Comparison of ENCODE assay signal across 11 mouse cellular contexts in the genomic region with DNA sequence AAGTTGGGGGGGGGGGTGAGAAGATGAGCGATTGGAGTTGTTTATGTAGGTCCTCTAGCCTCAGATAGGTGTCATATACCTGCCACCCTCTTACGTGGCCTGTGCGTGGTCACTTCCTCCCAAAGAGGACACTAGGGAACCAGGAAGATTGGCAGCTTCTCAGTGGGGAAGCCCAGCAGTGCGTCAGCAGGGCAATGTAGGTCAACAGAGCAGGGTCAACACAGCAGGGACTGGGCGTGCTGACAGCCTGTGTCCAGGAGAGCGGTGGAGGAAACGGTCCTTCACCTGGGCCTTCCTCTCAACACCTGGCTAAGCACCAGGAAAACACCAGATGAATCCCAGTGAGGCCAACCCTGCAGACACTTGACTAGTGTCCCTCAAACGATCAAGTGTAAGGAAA.
DNase-seq lines count a peak whose midpoint lies in the region; ATAC-seq lines count a peak whose summit lies in the region.
"Had no signal": no experiment of that assay in that cellular context is flagged by ENCODE, and none has a peak within 500 bp of the region (broad histone marks: within the 10 kb centered on the region; RNA-seq: fewer than 3 reads in every experiment).

No protein-coding gene starts in this region.

- no peaks in the 10 kb centered on the region for H3K9me3 ChIP-seq in limb, embryonic 11.5 days (ENCODE audit: control insufficient read depth, low read length)
- no peaks in the 10 kb centered on the region for H3K9me3 ChIP-seq in forebrain, embryonic 11.5 days (ENCODE audit: control insufficient read depth, low read length)
- H3K9me3 ChIP-seq in forebrain, embryonic 16.5 days (ENCODE audit: control insufficient read depth, low read length) = no peaks in the 10 kb centered on the region
- H3K9me3 ChIP-seq: hindbrain, embryonic 10.5 days had no signal

- H3K36me3 ChIP-seq in limb, embryonic 11.5 days (ENCODE audit: control insufficient read depth, insufficient read depth, low read length) = no peaks in the 10 kb centered on the region
- H3K36me3 ChIP-seq in forebrain, embryonic 11.5 days (ENCODE audit: control insufficient read depth, insufficient read depth, low read length) = no peaks in the 10 kb centered on the region
- H3K36me3 ChIP-seq in forebrain, embryonic 16.5 days (ENCODE audit: control insufficient read depth, insufficient read depth) = no peaks in the 10 kb centered on the region
- H3K36me3 ChIP-seq: hindbrain, embryonic 10.5 days had no signal

- no peak overlapping the region for H3K4me2 ChIP-seq in limb, embryonic 11.5 days (ENCODE audit: low read depth, severe bottlenecking)
- no peak overlapping the region for H3K4me2 ChIP-seq in forebrain, embryonic 11.5 days (ENCODE audit: low read depth, low read length, severe bottlenecking)
- H3K4me2 ChIP-seq in forebrain, embryonic 16.5 days (ENCODE audit: low read length) = no peak overlapping the region

- 18% methylated on average over 8 of the region's 8 CpGs for WGBS in limb, embryonic 11.5 days
- 39% methylated on average over 8 of the region's 8 CpGs for WGBS in forebrain, embryonic 11.5 days
- WGBS in forebrain, embryonic 16.5 days = 49% methylated on average over 8 of the region's 8 CpGs

- H3K27ac ChIP-seq in limb, embryonic 11.5 days (replicated peaks; ENCODE audit: low read depth, low read length) = no peak overlapping the region
- H3K27ac ChIP-seq in forebrain, embryonic 11.5 days (ENCODE audit: low read depth, low read length) = no peak overlapping the region
- no peak overlapping the region for H3K27ac ChIP-seq in forebrain, embryonic 16.5 days (ENCODE audit: low read length)
- H3K27ac ChIP-seq: hindbrain, embryonic 10.5 days had no signal

- no peak overlapping the region for H3K9ac ChIP-seq in limb, embryonic 11.5 days (ENCODE audit: low read length)
- no peak overlapping the region for H3K9ac ChIP-seq in forebrain, embryonic 11.5 days (ENCODE audit: low read length)
- H3K9ac ChIP-seq in forebrain, embryonic 16.5 days (replicated peaks; ENCODE audit: low read depth, low read length) = no peak overlapping the region

- H3K4me3 ChIP-seq in limb, embryonic 11.5 days (ENCODE audit: low read depth, low read length) = no peak overlapping the region
- no peak overlapping the region for H3K4me3 ChIP-seq in forebrain, embryonic 11.5 days (ENCODE audit: low read depth, low read length)
- H3K4me3 ChIP-seq in forebrain, embryonic 16.5 days (replicated peaks; ENCODE audit: low read length) = no peak overlapping the region
- H3K4me3 ChIP-seq: erythroblast, embryonic 14.5 days; hindbrain, embryonic 10.5 days had no signal

- no peak for ATAC-seq in limb, embryonic 11.5 days (ENCODE audit: insufficient number of reproducible peaks, low FRiP score, low TSS enrichment, low read depth)
- ATAC-seq in forebrain, embryonic 11.5 days (replicated peaks; ENCODE audit: low FRiP score) = no peak
- ATAC-seq in forebrain, embryonic 16.5 days = no peak
- ATAC-seq: CD4-positive, CD25-positive, alpha-beta regulatory T cell, adult 4 months had no signal

- H3K27me3 ChIP-seq in limb, embryonic 11.5 days (ENCODE audit: control insufficient read depth, insufficient read depth, low read length) = peaks cover 59% of the 10 kb centered on the region
- H3K27me3 ChIP-seq in forebrain, embryonic 11.5 days (ENCODE audit: control insufficient read depth, insufficient read depth, low read length) = no peaks in the 10 kb centered on the region
- no peaks in the 10 kb centered on the region for H3K27me3 ChIP-seq in forebrain, embryonic 16.5 days (replicated peaks; ENCODE audit: control insufficient read depth, insufficient read depth, low read length)

- peak; percentile 4 for DNase-seq in embryo, embryonic 9.5 days (ENCODE audit: extremely low spot score)
- no peak for DNase-seq in embryo, embryonic 10.5 days (ENCODE audit: low spot score)
- DNase-seq in kidney, adult 11 months = peak; percentile 31
- peak; percentile 33 for DNase-seq in limb, embryonic 11.5 days (ENCODE audit: low spot score)
- peak; percentile 73 for DNase-seq in lung, postnatal 36 days
- no peak for DNase-seq in forebrain, embryonic 11.5 days (ENCODE audit: low spot score)
- no peak for DNase-seq in heart, postnatal 4 days

- H3K4me1 ChIP-seq in limb, embryonic 11.5 days (ENCODE audit: control insufficient read depth, insufficient read depth, low read length) = peaks cover 9% of the 10 kb centered on the region
- H3K4me1 ChIP-seq in forebrain, embryonic 11.5 days (replicated peaks; ENCODE audit: control insufficient read depth, insufficient read depth, low read length) = no peaks in the 10 kb centered on the region
- no peaks in the 10 kb centered on the region for H3K4me1 ChIP-seq in forebrain, embryonic 16.5 days (replicated peaks; ENCODE audit: control insufficient read depth, insufficient read depth, low read length)

Comparison
In these comparisons a context has a peak if more than half of its experiments do, and no peak if none do; other contexts are left out.
1. DNase-seq: peak in embryo, embryonic 9.5 days (single experiment), kidney, adult 11 months (single experiment), limb, embryonic 11.5 days (single experiment) and lung, postnatal 36 days (single experiment); none in embryo, embryonic 10.5 days (single experiment), forebrain, embryonic 11.5 days (single experiment) and heart, postnatal 4 days (single experiment).